Mouse (Mus musculus): Measurements from ENCODE around the gene Prickle3.

The Prickle3 gene

GRCm38 (mm10) chrX:7662936-7663335 is 5.9 kb downstream of the Prickle3 start:
- Histone ChIP-seq H3K36me3 (ENCODE audit: insufficient read depth, low read length) (peaks cover 14% of the 10 kb centered on the region), H3K27me3 (ENCODE audit: insufficient read depth, low read length) (no peaks in the 10 kb centered on the region), H3K9me3 (ENCODE audit: low read length) (no peaks in the 10 kb centered on the region), H3K4me3 (replicated peaks; ENCODE audit: low read length) (no peak overlapping the region), H3K4me1 (replicated peaks; ENCODE audit: low read depth, low read length) (peaks cover 50% of the 10 kb centered on the region)
- TF ChIP-seq CTCF (conservative IDR thresholded peaks at IDR 0.05; ENCODE audit: low read length) (no peak), POU5F1 (IDR thresholded peaks at IDR 0.05; ENCODE audit: borderline replicate concordance, low read length) (no peak), NANOG (IDR thresholded peaks at IDR 0.05; ENCODE audit: borderline replicate concordance, low read length) (no peak)

- peaks cover 28% of the 10 kb centered on the region for H3K36me3 ChIP-seq (ENCODE audit: insufficient read depth, low read length)
- TF ChIP-seq POU5F1 (IDR thresholded peaks at IDR 0.05; ENCODE audit: borderline replicate concordance, low read length), result no peak
- TF ChIP-seq CTCF (conservative IDR thresholded peaks at IDR 0.05; ENCODE audit: low read length), result no peak
- TF ChIP-seq NANOG (IDR thresholded peaks at IDR 0.05; ENCODE audit: borderline replicate concordance, low read length), result no peak
- H3K27me3 ChIP-seq (ENCODE audit: insufficient read depth, low read length), result no peaks in the 10 kb centered on the region
- H3K4me1 ChIP-seq (replicated peaks; ENCODE audit: low read depth, low read length), result peaks cover 44% of the 10 kb centered on the region
- H3K9me3 ChIP-seq (ENCODE audit: low read length), result no peaks in the 10 kb centered on the region
- 0 out of 2 replicates have a peak overlapping the region, but pooled peaks have one; percentile 7 for H3K4me3 ChIP-seq (replicated peaks; ENCODE audit: low read length)
These were observed 7.7 kb downstream of the Prickle3 start for GRCm38 (mm10) chrX:7664791-7665190.

- peaks cover 44% of the 10 kb centered on the region for H3K4me1 ChIP-seq (replicated peaks; ENCODE audit: low read depth, low read length)
- no peaks in the 10 kb centered on the region for H3K9me3 ChIP-seq (ENCODE audit: low read length)
- no peaks in the 10 kb centered on the region for H3K27me3 ChIP-seq (ENCODE audit: insufficient read depth, low read length)
- H3K36me3 ChIP-seq (ENCODE audit: insufficient read depth, low read length), result peaks cover 28% of the 10 kb centered on the region
- H3K4me3 ChIP-seq (replicated peaks; ENCODE audit: low read length), result 0 out of 2 replicates have a peak overlapping the region, but pooled peaks have one; percentile 3
- no peak for TF ChIP-seq NANOG (IDR thresholded peaks at IDR 0.05; ENCODE audit: borderline replicate concordance, low read length)
- TF ChIP-seq CTCF (conservative IDR thresholded peaks at IDR 0.05; ENCODE audit: low read length), result no peak
- no peak for TF ChIP-seq POU5F1 (IDR thresholded peaks at IDR 0.05; ENCODE audit: borderline replicate concordance, low read length)
These were observed 8.9 kb downstream of the Prickle3 start for GRCm38 (mm10) chrX:7665739-7666502.

- H3K9me3 ChIP-seq (ENCODE audit: low read length), result no peaks in the 10 kb centered on the region
- peaks cover 67% of the 10 kb centered on the region for H3K4me1 ChIP-seq (replicated peaks; ENCODE audit: low read depth, low read length)
- H3K36me3 ChIP-seq (ENCODE audit: insufficient read depth, low read length), result peaks cover 25% of the 10 kb centered on the region
- H3K27me3 ChIP-seq (ENCODE audit: insufficient read depth, low read length), result no peaks in the 10 kb centered on the region
- TF ChIP-seq CTCF (conservative IDR thresholded peaks at IDR 0.05; ENCODE audit: low read length) (no peak), NANOG (IDR thresholded peaks at IDR 0.05; ENCODE audit: borderline replicate concordance, low read length) (no peak), POU5F1 (IDR thresholded peaks at IDR 0.05; ENCODE audit: borderline replicate concordance, low read length) (no peak)
- H3K4me3 ChIP-seq (replicated peaks; ENCODE audit: low read length), result peak overlapping the region; percentile 86
These were observed 13.4 kb downstream of the Prickle3 start for GRCm38 (mm10) chrX:7670390-7670881.

GRCm38 (mm10) chrX:7670921-7671623 is 14.0 kb downstream of the Prickle3 start, which contains the start of gene Plp2:
Gene Plp2, minus strand, starts transcription at chrX:7671390.
- H3K4me1 ChIP-seq (replicated peaks; ENCODE audit: low read depth, low read length), result peaks cover 67% of the 10 kb centered on the region
- H3K4me3 ChIP-seq (replicated peaks; ENCODE audit: low read length), result peak within 1 kb of the TSS; percentile 86
- peaks cover 25% of the 10 kb centered on the region for H3K36me3 ChIP-seq (ENCODE audit: insufficient read depth, low read length)
- TF ChIP-seq CTCF (conservative IDR thresholded peaks at IDR 0.05; ENCODE audit: low read length) (no peak), POU5F1 (IDR thresholded peaks at IDR 0.05; ENCODE audit: borderline replicate concordance, low read length) (no peak), NANOG (IDR thresholded peaks at IDR 0.05; ENCODE audit: borderline replicate concordance, low read length) (no peak)
- H3K27me3 ChIP-seq (ENCODE audit: insufficient read depth, low read length), result no peaks in the 10 kb centered on the region
- no peaks in the 10 kb centered on the region for H3K9me3 ChIP-seq (ENCODE audit: low read length)

- no peak for TF ChIP-seq POU5F1 (IDR thresholded peaks at IDR 0.05; ENCODE audit: borderline replicate concordance, low read length)
- TF ChIP-seq CTCF (conservative IDR thresholded peaks at IDR 0.05; ENCODE audit: low read length), result no peak
- TF ChIP-seq NANOG (IDR thresholded peaks at IDR 0.05; ENCODE audit: borderline replicate concordance, low read length), result no peak
- Histone ChIP-seq H3K4me1 (replicated peaks; ENCODE audit: low read depth, low read length) (peaks cover 51% of the 10 kb centered on the region), H3K4me3 (replicated peaks; ENCODE audit: low read length) (no peak overlapping the region), H3K27me3 (ENCODE audit: insufficient read depth, low read length) (no peaks in the 10 kb centered on the region), H3K36me3 (ENCODE audit: insufficient read depth, low read length) (peaks cover 14% of the 10 kb centered on the region), H3K9me3 (ENCODE audit: low read length) (no peaks in the 10 kb centered on the region)
These were observed 15.7 kb downstream of the Prickle3 start for GRCm38 (mm10) chrX:7672739-7673138.

- TF ChIP-seq CTCF (conservative IDR thresholded peaks at IDR 0.05; ENCODE audit: low read length) (no peak), NANOG (IDR thresholded peaks at IDR 0.05; ENCODE audit: borderline replicate concordance, low read length) (no peak), POU5F1 (IDR thresholded peaks at IDR 0.05; ENCODE audit: borderline replicate concordance, low read length) (no peak)
- peaks cover 46% of the 10 kb centered on the region for H3K4me1 ChIP-seq (replicated peaks; ENCODE audit: low read depth, low read length)
- peak overlapping the region; percentile 75 for H3K4me3 ChIP-seq (replicated peaks; ENCODE audit: low read length)
- no peaks in the 10 kb centered on the region for H3K9me3 ChIP-seq (ENCODE audit: low read length)
- H3K36me3 ChIP-seq (ENCODE audit: insufficient read depth, low read length), result peaks cover 8% of the 10 kb centered on the region
- no peaks in the 10 kb centered on the region for H3K27me3 ChIP-seq (ENCODE audit: insufficient read depth, low read length)
These were observed 16.7 kb downstream of the Prickle3 start for GRCm38 (mm10) chrX:7673578-7674281.

Measured in E14TG2a.4 (cell line).